Mouse (Mus musculus): ENCODE measurements around the gene Luc7l3.

Gene Luc7l3

GRCm38 (mm10) chr11:94321931-94322400 lies at the start of gene Luc7l3:
Gene Luc7l3, minus strand, starts transcription at chr11:94321988.
- no peak for DNase-seq (ENCODE audit: extremely low read depth, low read depth, low spot score)

GRCm38 (mm10) chr11:94370809-94371208 lies 49.0 kb upstream of the Luc7l3 start:
- no peak for DNase-seq (ENCODE audit: extremely low read depth, low read depth, low spot score)

DNA sequence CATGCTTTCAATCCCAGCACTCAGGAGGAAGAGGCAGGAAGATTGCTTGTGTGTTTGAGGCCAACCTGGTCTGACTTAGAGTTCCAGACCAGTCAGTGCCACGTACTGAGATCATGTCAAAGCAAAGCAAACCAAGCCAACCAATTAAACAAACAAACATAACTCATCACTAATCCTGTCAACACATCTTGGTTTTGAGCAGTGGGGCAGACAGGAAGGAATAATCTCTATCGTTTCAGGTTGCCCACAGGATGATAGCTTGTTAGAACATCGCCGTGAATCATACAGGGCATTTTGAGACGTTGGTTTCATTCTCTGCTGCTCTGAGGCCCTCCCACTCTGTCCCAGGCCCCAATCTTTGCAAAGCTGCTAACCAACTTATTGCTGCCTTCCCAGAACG lies 48.2 kb upstream of the Luc7l3 start:
- no peak for DNase-seq (ENCODE audit: extremely low read depth, low read depth, low spot score)

GRCm38 (mm10) chr11:94365340-94365739 lies 43.6 kb upstream of the Luc7l3 start:
- no peak for DNase-seq (ENCODE audit: extremely low read depth, low read depth, low spot score)

DNA sequence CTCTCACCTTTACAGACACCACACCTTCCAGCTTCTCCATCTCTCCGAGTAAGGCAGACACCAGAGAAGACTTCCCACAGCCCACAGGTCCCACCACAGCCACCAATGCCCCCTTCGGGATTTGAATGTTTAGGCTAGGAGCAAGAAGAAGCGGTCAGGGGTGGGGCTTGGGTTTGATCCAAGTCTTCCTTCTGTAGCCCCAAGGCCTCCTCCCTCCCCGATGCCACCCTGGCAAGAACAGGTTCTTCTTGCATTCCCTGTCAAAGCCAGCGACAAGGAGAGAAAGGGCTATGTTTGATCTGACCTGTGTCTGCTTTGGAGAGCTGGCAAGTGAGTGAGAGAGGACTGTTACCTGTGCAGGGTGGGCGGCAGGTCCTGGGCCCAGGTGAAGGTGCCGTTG lies 41.9 kb upstream of the Luc7l3 start:
- no peak for DNase-seq (ENCODE audit: extremely low read depth, low read depth, low spot score)

- DNase-seq (ENCODE audit: extremely low read depth, low read depth, low spot score) = no peak
These were observed 40.3 kb upstream of the Luc7l3 start for GRCm38 (mm10) chr11:94362101-94362500.

- no peak for DNase-seq (ENCODE audit: extremely low read depth, low read depth, low spot score)
These were observed 39.5 kb upstream of the Luc7l3 start for GRCm38 (mm10) chr11:94361166-94361870.

GRCm38 (mm10) chr11:94359168-94359567 lies 37.4 kb upstream of the Luc7l3 start:
- no peak for DNase-seq (ENCODE audit: extremely low read depth, low read depth, low spot score)

DNA sequence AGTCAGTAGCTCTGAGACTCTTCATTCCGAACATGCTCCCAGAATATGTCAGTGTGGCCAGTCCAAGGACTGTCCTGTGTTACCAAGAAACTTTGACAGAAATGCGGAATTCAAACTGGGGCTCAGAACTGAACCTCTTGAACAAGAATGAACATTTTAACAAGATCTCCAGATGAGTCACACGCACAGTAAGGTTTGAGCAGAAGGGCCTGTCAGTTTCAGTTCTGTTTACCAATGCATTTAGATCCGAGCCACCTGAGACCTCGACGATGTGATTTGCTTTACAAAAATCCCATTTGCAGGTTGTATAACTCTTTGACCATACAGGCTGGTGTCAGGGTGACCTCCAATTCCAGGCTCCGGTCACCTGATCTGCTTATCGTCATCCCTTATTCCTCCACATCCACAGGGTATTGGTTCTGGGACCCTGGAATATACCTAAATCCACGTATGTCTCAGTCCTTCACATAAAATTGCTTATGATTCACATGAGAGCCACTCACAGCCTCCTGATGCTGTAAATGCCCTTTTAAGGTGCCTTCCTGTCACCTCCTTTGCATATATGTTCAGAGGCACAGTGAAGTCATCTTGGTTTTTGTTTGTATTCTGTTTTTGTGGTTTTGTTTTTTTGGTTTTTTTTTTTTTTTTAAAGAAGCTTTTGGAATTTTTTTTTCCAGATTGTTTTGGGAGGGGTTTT lies 33.9 kb upstream of the Luc7l3 start:
- DNase-seq (ENCODE audit: extremely low read depth, low read depth, low spot score) = no peak

DNA sequence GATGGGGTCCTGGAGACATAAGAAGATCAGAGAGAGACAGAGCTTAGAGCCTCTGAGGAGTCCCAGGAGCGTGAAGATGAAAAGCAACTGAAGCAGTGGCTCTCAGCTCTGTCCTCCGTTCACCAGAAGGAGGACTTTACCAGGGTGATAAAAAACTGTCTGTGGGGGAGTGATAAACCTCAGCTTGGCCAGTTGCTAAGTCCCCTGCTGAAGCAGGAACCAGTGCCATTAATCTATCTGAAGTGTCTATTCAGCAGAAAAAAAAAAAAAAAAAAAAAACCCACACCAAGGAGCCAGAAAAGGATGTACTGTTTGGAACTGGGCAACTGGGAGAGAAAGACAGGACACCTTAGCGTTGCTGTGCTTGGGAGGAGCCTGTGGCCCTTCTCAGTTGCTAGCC lies 29.3 kb upstream of the Luc7l3 start:
- no peak for DNase-seq (ENCODE audit: extremely low read depth, low read depth, low spot score)

DNA sequence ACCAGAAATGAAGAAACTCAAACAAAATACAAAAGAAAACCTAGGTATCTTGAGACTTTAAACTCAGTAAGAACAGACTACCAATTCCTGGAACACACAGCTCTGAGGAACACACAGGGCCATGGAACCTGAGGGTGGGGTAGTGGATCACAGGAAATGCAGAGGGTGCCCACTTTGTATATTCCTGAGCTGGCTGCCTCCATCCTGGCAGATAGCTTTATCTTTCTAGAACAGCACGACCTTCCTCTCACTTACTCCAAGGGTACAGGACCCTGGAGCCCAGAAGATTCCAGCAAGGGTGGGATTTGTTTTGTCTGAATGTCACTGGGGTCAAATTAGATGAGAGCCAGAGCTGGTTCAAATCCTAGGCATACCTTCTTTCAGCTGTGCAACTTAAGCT lies 28.5 kb upstream of the Luc7l3 start:
- DNase-seq (ENCODE audit: extremely low read depth, low read depth, low spot score) = no peak

DNA sequence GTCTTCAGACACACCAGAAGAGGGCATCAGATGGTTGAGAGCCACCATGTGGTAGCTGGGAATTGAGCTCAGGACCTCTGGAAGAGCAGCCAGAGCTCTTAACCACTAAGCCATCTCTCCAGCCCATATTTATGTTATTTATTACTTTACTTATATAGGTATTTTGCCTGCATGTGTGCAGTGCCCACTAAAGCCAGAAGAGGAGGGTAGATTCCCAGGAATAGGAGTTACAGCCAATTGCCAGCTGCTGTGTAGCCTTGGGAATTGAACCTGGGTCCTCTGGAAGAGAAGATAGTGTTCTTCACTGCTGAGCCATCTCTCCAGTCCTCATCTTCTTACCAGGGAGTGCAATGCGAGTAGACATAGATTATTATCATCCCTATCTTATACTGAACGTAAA lies 28.1 kb upstream of the Luc7l3 start:
- DNase-seq (ENCODE audit: extremely low read depth, low read depth, low spot score) = no peak

DNA sequence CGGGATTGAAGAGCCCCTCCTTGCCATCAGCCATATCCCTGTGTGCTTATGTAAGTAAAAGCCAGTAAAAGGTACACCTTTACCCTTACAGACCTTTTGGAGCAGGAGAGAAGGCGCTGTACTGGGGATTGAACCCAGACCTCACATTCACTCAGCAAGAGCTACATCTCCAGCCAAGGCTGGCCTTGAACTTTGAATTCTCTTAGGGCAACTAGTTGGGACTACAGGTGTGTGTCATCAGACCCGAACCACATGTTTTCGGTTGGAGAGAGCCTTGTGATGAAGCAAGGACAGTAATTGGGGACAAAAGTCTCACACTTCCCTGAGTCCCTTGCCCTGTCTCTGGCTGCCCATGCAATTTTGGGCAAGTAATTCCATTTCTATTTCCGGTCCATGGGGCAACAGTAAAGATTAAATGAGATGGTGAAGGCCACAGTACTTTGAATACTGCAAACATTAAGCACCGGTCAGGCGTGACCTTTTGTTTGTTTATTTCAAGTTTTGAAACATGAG lies 25.3 kb upstream of the Luc7l3 start:
- no peak for DNase-seq (ENCODE audit: extremely low read depth, low read depth, low spot score)

GRCm38 (mm10) chr11:94346611-94347010 lies 24.8 kb upstream of the Luc7l3 start:
- peak; percentile 52 for DNase-seq (ENCODE audit: extremely low read depth, low read depth, low spot score)

DNA sequence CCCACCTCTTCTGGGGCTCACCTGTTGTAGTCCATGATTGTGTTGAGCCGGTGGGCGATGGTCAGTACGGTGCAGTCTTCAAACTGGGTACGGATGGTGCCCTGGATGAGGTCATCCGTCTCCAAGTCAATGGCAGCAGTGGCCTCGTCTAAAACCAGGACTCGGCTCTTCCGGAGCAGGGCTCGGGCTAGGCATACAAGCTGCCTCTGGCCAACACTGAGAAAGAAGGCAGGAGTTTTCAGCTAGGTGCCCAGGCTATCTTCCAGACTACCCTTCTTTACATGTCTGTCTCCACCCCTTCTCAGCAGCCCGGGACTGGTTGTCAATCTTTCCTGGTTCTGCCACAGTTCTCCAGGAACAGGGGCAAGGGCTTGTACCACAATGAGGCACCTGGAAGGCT lies 24.1 kb upstream of the Luc7l3 start:
- no peak for DNase-seq (ENCODE audit: extremely low read depth, low read depth, low spot score)

DNA sequence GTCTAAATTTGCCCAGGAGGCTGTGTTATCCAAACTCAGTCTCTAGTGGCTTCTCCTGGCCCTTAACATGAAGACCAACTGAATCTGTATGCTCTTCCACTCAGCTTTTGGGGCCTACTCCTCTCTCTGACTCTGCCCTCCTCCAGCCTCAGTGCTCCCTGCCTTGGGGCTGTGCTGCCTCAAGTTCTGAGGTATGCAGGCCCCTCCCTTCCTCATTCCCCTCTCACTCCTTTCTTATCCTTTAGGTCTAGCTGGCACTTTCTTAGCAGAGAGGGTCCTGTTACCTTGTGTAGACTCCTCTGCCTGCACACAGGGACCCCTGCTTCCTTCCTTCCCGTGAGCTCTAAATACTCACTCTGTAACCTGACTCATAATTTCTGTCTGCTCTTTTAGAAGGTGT lies 22.7 kb upstream of the Luc7l3 start:
- no peak for DNase-seq (ENCODE audit: extremely low read depth, low read depth, low spot score)

GRCm38 (mm10) chr11:94343955-94344358 lies 22.2 kb upstream of the Luc7l3 start:
- DNase-seq (ENCODE audit: extremely low read depth, low read depth, low spot score) = no peak

GRCm38 (mm10) chr11:94342114-94342905 lies 20.5 kb upstream of the Luc7l3 start:
- no peak for DNase-seq (ENCODE audit: extremely low read depth, low read depth, low spot score)

DNA sequence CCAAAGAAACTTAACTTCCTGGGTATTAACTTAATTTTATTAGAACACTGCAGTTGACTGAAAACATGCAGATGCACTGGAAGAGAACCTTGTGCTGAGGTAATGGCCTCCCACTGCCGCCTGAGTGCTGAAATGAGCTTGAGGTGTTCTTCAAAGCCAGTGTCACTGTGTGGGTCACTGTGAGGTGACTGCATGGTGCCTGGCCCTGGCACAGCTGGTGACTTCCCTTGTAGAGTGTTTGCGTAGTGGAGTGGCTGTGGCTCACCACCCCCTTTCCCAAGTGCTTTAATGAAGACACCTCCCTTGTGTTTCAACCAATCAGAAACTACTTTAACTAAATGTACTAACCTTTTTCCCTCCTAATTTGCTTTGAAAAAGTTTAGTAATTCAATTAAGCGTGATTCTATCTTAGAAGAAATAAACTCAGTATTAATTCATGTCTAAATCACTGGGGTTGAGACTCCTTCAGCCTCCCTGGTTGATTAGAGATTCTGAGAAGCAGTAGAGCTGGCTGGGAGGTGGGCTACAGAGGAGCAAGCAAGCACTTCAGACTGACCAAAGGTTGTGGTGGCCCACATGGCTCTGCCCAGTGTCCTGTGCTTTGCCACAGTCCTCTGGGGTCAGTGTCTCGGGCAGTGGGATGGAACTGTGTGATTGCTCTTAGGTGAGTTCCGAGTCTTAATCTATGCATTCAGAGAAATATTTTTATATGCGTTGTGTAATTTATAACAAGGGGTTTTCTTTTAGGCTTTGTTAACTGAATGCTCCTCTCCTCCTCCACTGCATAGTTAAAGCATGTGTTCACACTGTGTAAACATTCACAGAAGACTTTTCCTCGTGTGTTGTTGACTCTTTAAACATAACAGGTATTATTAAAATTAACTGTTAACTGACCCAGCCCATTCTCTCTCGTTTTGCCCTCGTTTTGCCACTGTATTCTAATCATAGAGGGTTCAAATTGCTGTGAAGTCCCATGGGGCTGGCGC lies 19.5 kb upstream of the Luc7l3 start:
- DNase-seq (ENCODE audit: extremely low read depth, low read depth, low spot score) = no peak

Data from fat pad, adult 2 months (tissue).